Mouse (Mus musculus): Measurements from ENCODE around the gene Olfr1109.

The Olfr1109 gene

GRCm38 (mm10) chr2:87095908-87096307 is at the start of gene Olfr1109:
Gene Olfr1109 (minus strand): TSS chr2:87096008.
- DNase-seq (ENCODE audit: low spot score in 2 of 2): no peak

- DNase-seq (ENCODE audit: low spot score in 2 of 2): no peak
Observed at GRCm38 (mm10) chr2:87140200-87140599, 44.4 kb upstream of the Olfr1109 start, which contains the start of gene Olfr1110. Gene Olfr1110 (minus strand): TSS chr2:87140300.

- DNase-seq (ENCODE audit: low spot score in 2 of 2): no peak
Observed at GRCm38 (mm10) chr2:87114467-87114866, 18.7 kb upstream of the Olfr1109 start, which contains the start of gene Olfr259. Gene Olfr259 (minus strand): TSS chr2:87114567.

GRCm38 (mm10) chr2:87075717-87076116 is 20.1 kb downstream of the Olfr1109 start, which contains the start of gene Olfr1107:
Gene Olfr1107 (minus strand): TSS chr2:87075817.
- DNase-seq (ENCODE audit: low spot score in 2 of 2): no peak

- no peak for DNase-seq (ENCODE audit: low spot score in 2 of 2)
Observed at GRCm38 (mm10) chr2:87052173-87052572, 43.6 kb downstream of the Olfr1109 start, which contains the start of gene Olfr1106. Gene Olfr1106 (minus strand): TSS chr2:87052273.
